Mouse (Mus musculus): ENCODE measurements at regions not wholly inside any gene's neighbourhood (a gene's known extent, or its start where the extent isn't known, plus 50 kb on each side); places are given as distances from the start of the nearest gene placed in this dataset.

DNA sequence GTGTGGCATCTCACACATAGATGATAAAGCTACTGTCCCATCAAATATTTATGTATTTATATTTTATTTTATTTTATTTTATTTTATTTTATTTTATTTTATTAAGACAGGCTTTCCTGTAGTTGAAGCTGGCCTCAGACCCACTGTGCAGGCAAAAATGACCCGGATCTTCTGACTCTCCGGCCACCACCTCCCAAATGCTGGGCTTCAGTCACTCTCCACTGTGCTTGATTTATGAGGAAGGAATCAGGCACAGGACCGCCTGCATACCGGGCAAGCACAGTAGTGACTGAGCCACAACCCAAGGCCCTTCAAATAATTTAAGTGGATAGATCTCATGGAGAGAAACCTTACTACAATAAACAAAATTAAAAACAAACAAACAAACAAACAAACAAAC is 309.6 kb upstream of the Adgrl2 start:
- TF ChIP-seq CTCF (conservative IDR thresholded peaks at IDR 0.05 in 1 of 2, IDR thresholded peaks at IDR 0.05 in 1 of 2; ENCODE audit: low read depth in 2 of 2, low read length in 2 of 2) = no peak
- TF ChIP-seq HCFC1 (IDR thresholded peaks at IDR 0.05; ENCODE audit: low read depth, low read length) = no peak
- TF ChIP-seq MAX (IDR thresholded peaks at IDR 0.05; ENCODE audit: low read length) = no peak
- TF ChIP-seq CHD2 (IDR thresholded peaks at IDR 0.05; ENCODE audit: low read length) = no peak
- TF ChIP-seq ZKSCAN1 (IDR thresholded peaks at IDR 0.05; ENCODE audit: borderline replicate concordance, low read depth, low read length) = no peak
- TF ChIP-seq NRF1 (IDR thresholded peaks at IDR 0.05; ENCODE audit: low read depth, low read length) = no peak
- no peak for TF ChIP-seq CHD1 (IDR thresholded peaks at IDR 0.05; ENCODE audit: low read depth, low read length)
- no peak for TF ChIP-seq ZNF384 (IDR thresholded peaks at IDR 0.05; ENCODE audit: low read depth, low read length)
- TF ChIP-seq ETS1 (conservative IDR thresholded peaks at IDR 0.05; ENCODE audit: low read depth, low read length) = no peak
